Comparison of ENCODE assay signal across 8 mouse cellular contexts in genomic region chr1:151570981-151571837, GRCm38 (mm10). TPM values are rescaled to one million over a fixed set of nuclear protein-coding genes. Genes with fewer than 3 reads are reported as not detected.
DNase-seq lines count a peak whose midpoint lies in the region; ATAC-seq and TF ChIP-seq lines count a peak whose summit lies in the region.

Fam129a (plus strand) TSS chr1:151571186.

- no peaks in the 10 kb centered on the region for H3K36me3 ChIP-seq in embryonic facial prominence, embryonic 11.5 days (replicated peaks; ENCODE audit: control insufficient read depth, insufficient read depth, low read depth, low read length)
- no peaks in the 10 kb centered on the region for H3K36me3 ChIP-seq in liver, postnatal 0 days (replicated peaks; ENCODE audit: insufficient read depth, low read length)

- H3K9ac ChIP-seq in embryonic facial prominence, embryonic 11.5 days (replicated peaks; ENCODE audit: low read length), result peak within 1 kb of the TSS; percentile 7
- H3K9ac ChIP-seq in liver, postnatal 0 days (replicated peaks), result peak within 1 kb of the TSS; percentile 68

- H3K4me1 ChIP-seq in embryonic facial prominence, embryonic 11.5 days (ENCODE audit: control insufficient read depth, insufficient read depth, low read length), result no peaks in the 10 kb centered on the region
- H3K4me1 ChIP-seq in liver, postnatal 0 days (ENCODE audit: insufficient read depth), result peaks cover 10% of the 10 kb centered on the region; the same call in 1 of the 2 replicates

- no peak within 1 kb of the TSS for H3K27ac ChIP-seq in embryonic facial prominence, embryonic 11.5 days (replicated peaks; ENCODE audit: low read depth, low read length)
- peak within 1 kb of the TSS; percentile 81 for H3K27ac ChIP-seq in liver, postnatal 0 days (ENCODE audit: low read depth)

- H3K4me2 ChIP-seq in embryonic facial prominence, embryonic 11.5 days (ENCODE audit: low read depth, low read length), result peak within 1 kb of the TSS; percentile 48
- peak within 1 kb of the TSS; percentile 86 for H3K4me2 ChIP-seq in liver, postnatal 0 days (ENCODE audit: low read depth, low read length)

- no peak for TF ChIP-seq EP300 in liver, postnatal 0 days (IDR thresholded peaks at IDR 0.05; ENCODE audit: low read depth)

- peak within 1 kb of the TSS; percentile 24 for H3K4me3 ChIP-seq in embryonic facial prominence, embryonic 11.5 days (ENCODE audit: low read depth, low read length)
- peak within 1 kb of the TSS; percentile 64 for H3K4me3 ChIP-seq in liver, postnatal 0 days (ENCODE audit: low read depth, low read length)

- no peak for TF ChIP-seq CTCF in liver, postnatal 0 days (IDR thresholded peaks at IDR 0.05; ENCODE audit: low read depth)

- 3% methylated on average over 44 of the region's 46 CpGs for WGBS in embryonic facial prominence, embryonic 11.5 days
- WGBS in liver, postnatal 0 days (ENCODE audit: insufficient replicate concordance), result 5% methylated on average over 46 of the region's 46 CpGs

- peaks cover 7% of the 10 kb centered on the region; the same call in 1 of the 2 replicates for H3K27me3 ChIP-seq in embryonic facial prominence, embryonic 11.5 days (ENCODE audit: control insufficient read depth, insufficient read depth, low read length)
- H3K27me3 ChIP-seq in liver, postnatal 0 days (ENCODE audit: insufficient read depth, low read length), result no peaks in the 10 kb centered on the region

- DNase-seq in frontal cortex, adult 2 months (ENCODE audit: extremely low spot score in 1 of 2, low spot score in 1 of 2), result no peak
- peak; percentile 49 for DNase-seq in embryonic facial prominence, embryonic 11.5 days (ENCODE audit: low spot score)
- DNase-seq in heart, adult 8-10 months (ENCODE audit: low spot score), result peak; percentile 67
- peak; percentile 53 for DNase-seq in kidney, adult 18-20 months
- DNase-seq in liver, postnatal 0 days, result peak; percentile 57
- peak; percentile 63 for DNase-seq in neural tube, embryonic 10.5 days (ENCODE audit: extremely low spot score, low spot score)
- DNase-seq in thymus, postnatal 0 days (ENCODE audit: low spot score), result peak; percentile 31

- H3K9me3 ChIP-seq in embryonic facial prominence, embryonic 11.5 days (replicated peaks; ENCODE audit: control insufficient read depth, low read length), result no peaks in the 10 kb centered on the region
- no peaks in the 10 kb centered on the region for H3K9me3 ChIP-seq in liver, postnatal 0 days (ENCODE audit: low read length)

- peak; percentile 84 for ATAC-seq in frontal cortex, adult (ENCODE audit: low TSS enrichment)
- ATAC-seq in embryonic facial prominence, embryonic 11.5 days (replicated peaks; ENCODE audit: insufficient number of reproducible peaks, low FRiP score, low TSS enrichment, low read depth), result peak; percentile 57
- ATAC-seq in liver, postnatal 0 days, result peak; percentile 73

RNA-seq across cellular contexts. Expression of gene Fam129a, which starts in this region (rescaled TPM):
- polyA plus RNA-seq in frontal cortex, adult 2 months (2012; rRNA removed), result 1.8 TPM in 2 replicates
- 1.4 and 1.9 TPM in 2 replicates for polyA plus RNA-seq in embryonic facial prominence, embryonic 11.5 days (2014; fragmentation: Nextera tagmentation; extraction: Ambion mirVana)
- total RNA-seq in heart, adult 8-10 months (2022), result 10 to 100 TPM in 3 of 4 experiments, 1 to 10 TPM in 1; 8.8 to 16.2 (median 12.4) TPM
- 8.3 and 11.5 TPM in 2 replicates for polyA plus RNA-seq in liver, postnatal 0 days (2015; fragmentation: Nextera tagmentation; extraction: Ambion mirVana)
- polyA plus RNA-seq in thymus, postnatal 0 days (2015; fragmentation: Nextera tagmentation; extraction: Ambion mirVana), result 10.9 and 12.6 TPM in 2 replicates

Comparison
In these comparisons a context has a peak if more than half of its experiments do, and no peak if none do; other contexts are left out.
1. DNase-seq: peak in embryonic facial prominence, embryonic 11.5 days (single experiment), heart, adult 8-10 months (single experiment), kidney, adult 18-20 months (single experiment), liver, postnatal 0 days (single experiment), neural tube, embryonic 10.5 days (single experiment) and thymus, postnatal 0 days (single experiment); none in frontal cortex, adult 2 months (0 of 2).
2. Peak in every context shown above with its lines, with median percentiles within 50 percentile points of each other: ATAC-seq.